Mouse (Mus musculus) hindbrain, embryonic 13.5 days (tissue): Measurements from ENCODE around the gene Dhdh. TPM values are rescaled to one million over a fixed set of nuclear protein-coding genes. Genes with fewer than 3 reads are reported as not detected.
"Not testable (repeated sequence)": the region's sequence is repeated elsewhere in the genome, so short reads cannot be mapped to it uniquely, and the experiment has no call there.

Experiments
- ATAC-seq: fragments of 200-750 bp; cut with Nextera tagmentation; 2 replicates; pipeline ENCODE4 v1.8.0; 2017; ENCODE audit warnings: moderate TSS enrichment; ENCODE audit not compliant: low FRiP score
- H3K27ac ChIP-seq: fragments of 300-500 bp; sonication (generic); 2 replicates; pipeline ENCODE4 v1.5.1; 2015; ENCODE audit warnings: inconsistent platforms, mild to moderate bottlenecking, moderate library complexity
- H3K27me3 ChIP-seq: fragments of 300-500 bp; sonication (generic); 2 replicates; pipeline ENCODE4 v1.6.1; 2015; ENCODE audit warnings: mild to moderate bottlenecking, inconsistent platforms
- H3K36me3 ChIP-seq: fragments of 300-500 bp; sonication (generic); 2 replicates; pipeline ENCODE4 v1.6.1; 2015; ENCODE audit warnings: mild to moderate bottlenecking, inconsistent platforms
- H3K4me1 ChIP-seq: fragments of 300-500 bp; sonication (generic); replicated peaks from 2 replicates; pipeline ENCODE4 v1.6.1; 2015; ENCODE audit warnings: inconsistent platforms
- H3K4me2 ChIP-seq: fragments of 300-500 bp; sonication (generic); 2 replicates; pipeline ENCODE4 v1.6.1; 2015; ENCODE audit warnings: inconsistent platforms, mild to moderate bottlenecking, moderate library complexity
- H3K4me3 ChIP-seq: fragments of 300-500 bp; sonication (generic); 2 replicates; pipeline ENCODE4 v1.5.1; 2015; ENCODE audit warnings: mild to moderate bottlenecking, inconsistent platforms
- H3K9ac ChIP-seq: fragments of 300-500 bp; sonication (generic); 2 replicates; pipeline ENCODE4 v1.6.1; 2015; ENCODE audit warnings: mild to moderate bottlenecking, inconsistent platforms
- H3K9me3 ChIP-seq: fragments of 300-500 bp; sonication (generic); 2 replicates; pipeline ENCODE4 v1.6.1; 2016; ENCODE audit warnings: inconsistent platforms
- WGBS: fragments of 180-500 bp; shearing (Covaris S2); methylation state at CpG from one replicate; pipeline ENCODE4 v1.1.7; 2015; 5-methylcytosine and 5-hydroxymethylcytosine counted together
- polyA plus RNA-seq: library from polyadenylated mRNA; unstranded; fragments of >200 nt; fragmentation: Nextera tagmentation; extraction: Ambion mirVana; gene quantifications from 2 replicates; pipeline ENCODE4 v1.2.1, GENCODE M21; 2015

The Dhdh gene
- polyA plus RNA-seq, 1 experiment from 2014 or later: 3.4 TPM

DNA sequence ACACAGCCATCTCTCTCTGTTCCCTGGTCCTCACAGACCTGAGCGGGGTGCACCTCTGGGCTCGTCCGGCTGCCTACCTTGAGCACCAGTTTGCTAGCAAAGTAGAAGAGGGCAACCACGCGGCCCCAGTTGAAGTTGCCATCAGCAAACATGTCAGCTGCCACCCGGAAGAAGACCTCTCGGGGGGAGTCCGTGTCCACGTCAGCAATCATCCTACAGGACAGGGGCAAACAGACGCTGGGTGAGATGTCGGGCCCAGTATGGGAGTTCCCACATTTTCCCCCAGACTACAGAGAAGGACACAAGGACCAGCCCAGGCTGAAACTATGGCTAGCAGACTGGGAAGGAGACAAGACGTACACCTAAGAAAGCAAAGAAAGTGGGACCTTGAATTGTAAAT, 23.5 kb downstream of the Dhdh start:
- 0 out of 2 replicates have a peak overlapping the region, but pooled peaks have one; percentile 98 for H3K9ac ChIP-seq
- no peak for ATAC-seq

GRCm38 (mm10) chr7:45463987-45464778, 24.4 kb downstream of the Dhdh start:
- Histone ChIP-seq H3K36me3 (peaks cover 33% of the 10 kb centered on the region), H3K9me3 (no peaks in the 10 kb centered on the region), H3K4me2 (no peak overlapping the region), H3K9ac (no peak overlapping the region), H3K4me3 (no peak overlapping the region), H3K27ac (no peak overlapping the region), H3K27me3 (no peaks in the 10 kb centered on the region), H3K4me1 (peaks cover 45% of the 10 kb centered on the region)
- 97% methylated on average over 7 of the region's 7 CpGs for WGBS
- ATAC-seq: no peak

More for the DNA sequence above, 23.5 kb downstream of the Dhdh start:
- Histone ChIP-seq H3K4me2 (peak overlapping the region; percentile 96; the same call in 1 of the 2 replicates), H3K9me3 (no peaks in the 10 kb centered on the region), H3K27me3 (no peaks in the 10 kb centered on the region), H3K4me3 (0 out of 2 replicates have a peak overlapping the region, but pooled peaks have one; percentile 78), H3K4me1 (peaks cover 43% of the 10 kb centered on the region), H3K27ac (no peak overlapping the region), H3K36me3 (peaks cover 33% of the 10 kb centered on the region)
- WGBS: 95% methylated on average over 12 of the region's 12 CpGs

DNA sequence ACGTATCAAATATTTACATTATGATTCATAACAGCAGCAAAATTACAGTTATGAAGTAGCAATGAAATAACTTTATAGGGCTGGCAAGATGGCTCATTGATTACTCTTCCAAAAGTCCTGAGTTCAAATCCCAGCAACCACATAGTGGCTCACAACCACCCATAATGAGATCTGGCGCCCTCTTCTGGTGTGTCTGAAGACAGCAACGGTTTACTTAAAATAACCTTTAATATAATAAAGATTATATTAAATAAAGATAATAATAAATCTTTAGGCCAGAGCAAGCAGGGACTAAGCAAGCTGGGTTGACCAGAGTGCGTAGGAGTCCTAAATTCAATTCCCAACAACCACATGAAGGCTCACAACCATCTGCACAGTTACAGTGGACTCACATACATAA, 25.7 kb downstream of the Dhdh start:
- Histone ChIP-seq H3K36me3 (peaks cover 38% of the 10 kb centered on the region), H3K4me1 (peaks cover 51% of the 10 kb centered on the region)
- 74% methylated on average over 4 of the region's 4 CpGs for WGBS
- not testable (repeated sequence) for H3K4me2 ChIP-seq, H3K9me3 ChIP-seq, H3K4me3 ChIP-seq, ATAC-seq, H3K27me3 ChIP-seq, H3K27ac ChIP-seq, H3K9ac ChIP-seq

DNA sequence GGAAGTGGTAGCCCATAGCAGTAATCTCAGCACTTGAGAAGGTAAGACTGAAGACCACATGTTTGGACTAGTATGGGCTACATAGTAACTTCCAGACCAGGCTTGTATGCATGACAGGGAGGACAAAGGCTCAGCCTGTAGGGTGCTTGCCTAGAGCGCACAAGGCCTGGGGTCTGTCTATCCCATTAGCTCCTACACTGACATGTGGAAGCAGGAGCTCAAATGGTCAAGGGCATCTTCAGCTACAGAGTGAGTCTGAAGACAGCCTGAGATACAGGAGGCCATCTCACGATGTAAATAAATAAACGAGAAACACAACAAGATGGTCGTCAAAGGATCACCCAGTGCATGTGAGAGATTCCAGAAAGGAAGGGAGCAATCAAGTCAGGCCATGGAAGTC, 26.3 kb downstream of the Dhdh start:
- peaks cover 44% of the 10 kb centered on the region for H3K36me3 ChIP-seq
- H3K27ac ChIP-seq: no peak overlapping the region
- H3K4me2 ChIP-seq: no peak overlapping the region
- 91% methylated on average over 4 of the region's 4 CpGs for WGBS
- H3K9me3 ChIP-seq: no peaks in the 10 kb centered on the region
- no peak overlapping the region for H3K9ac ChIP-seq
- H3K27me3 ChIP-seq: no peaks in the 10 kb centered on the region
- ATAC-seq: no peak
- no peak overlapping the region for H3K4me3 ChIP-seq
- peaks cover 56% of the 10 kb centered on the region for H3K4me1 ChIP-seq

DNA sequence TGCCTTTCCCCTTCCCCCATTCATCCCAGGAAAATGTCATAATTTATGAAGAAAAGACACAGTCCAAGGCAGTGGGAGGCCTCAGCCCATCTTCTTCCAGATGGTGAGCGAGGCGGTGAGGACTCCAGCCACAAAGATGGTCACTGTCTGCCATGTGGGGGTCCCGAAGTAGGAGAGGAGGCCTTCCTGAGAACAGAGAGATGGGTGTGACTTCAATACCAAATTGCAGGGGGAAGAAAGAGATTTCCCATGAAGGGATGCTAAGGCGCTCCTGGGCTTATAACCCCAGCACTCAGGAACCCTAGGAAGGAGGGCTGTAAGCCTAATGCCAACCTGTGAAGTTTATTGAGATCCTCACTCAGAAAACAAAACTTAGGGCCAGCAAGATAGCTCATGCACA, 26.8 kb downstream of the Dhdh start:
- Histone ChIP-seq H3K27me3 (no peaks in the 10 kb centered on the region), H3K27ac (peak overlapping the region; percentile 90), H3K9me3 (no peaks in the 10 kb centered on the region), H3K4me3 (no peak overlapping the region), H3K4me1 (peaks cover 58% of the 10 kb centered on the region), H3K4me2 (no peak overlapping the region), H3K9ac (0 out of 2 replicates have a peak overlapping the region, but pooled peaks have one; percentile 1), H3K36me3 (peaks cover 49% of the 10 kb centered on the region)
- ATAC-seq: no peak
- WGBS: 92% methylated on average over 4 of the region's 4 CpGs

- Histone ChIP-seq H3K4me3 (no peak overlapping the region), H3K27me3 (no peaks in the 10 kb centered on the region), H3K4me1 (peaks cover 61% of the 10 kb centered on the region), H3K36me3 (peaks cover 54% of the 10 kb centered on the region), H3K9ac (0 out of 2 replicates have a peak overlapping the region, but pooled peaks have one; percentile 1), H3K27ac (peak overlapping the region; percentile 90), H3K9me3 (no peaks in the 10 kb centered on the region), H3K4me2 (peak overlapping the region; percentile 57; the same call in 1 of the 2 replicates)
- 40% methylated on average over 5 of the region's 5 CpGs for WGBS
- no peak for ATAC-seq
Observed at GRCm38 (mm10) chr7:45461326-45461725, 27.3 kb downstream of the Dhdh start.

GRCm38 (mm10) chr7:45460860-45461314, 27.7 kb downstream of the Dhdh start:
- Histone ChIP-seq H3K36me3 (peaks cover 58% of the 10 kb centered on the region), H3K27ac (peak overlapping the region; percentile 90), H3K27me3 (no peaks in the 10 kb centered on the region), H3K4me1 (peaks cover 57% of the 10 kb centered on the region), H3K9me3 (no peaks in the 10 kb centered on the region), H3K9ac (peak overlapping the region; percentile 62; the same call in 1 of the 2 replicates), H3K4me3 (peak overlapping the region; percentile 86; the same call in 1 of the 2 replicates), H3K4me2 (peak overlapping the region; percentile 57)
- WGBS: 27% methylated on average over 13 of the region's 13 CpGs
- no peak for ATAC-seq

- Histone ChIP-seq H3K4me2 (peak overlapping the region; percentile 57), H3K36me3 (peaks cover 59% of the 10 kb centered on the region), H3K9ac (peak overlapping the region; percentile 62), H3K4me3 (peak overlapping the region; percentile 86), H3K4me1 (peaks cover 52% of the 10 kb centered on the region), H3K27ac (peak overlapping the region; percentile 90), H3K27me3 (no peaks in the 10 kb centered on the region), H3K9me3 (no peaks in the 10 kb centered on the region)
- 76% methylated on average over 7 of the region's 7 CpGs for WGBS
- no peak for ATAC-seq
Observed at GRCm38 (mm10) chr7:45460377-45460776, 28.2 kb downstream of the Dhdh start.

- peak; percentile 96 for ATAC-seq
- Histone ChIP-seq H3K36me3 (peaks cover 59% of the 10 kb centered on the region), H3K4me3 (peak within 1 kb of the TSS; percentile 86), H3K4me1 (peaks cover 45% of the 10 kb centered on the region), H3K9ac (peak within 1 kb of the TSS; percentile 95), H3K4me2 (peak within 1 kb of the TSS; percentile 98), H3K27ac (peak within 1 kb of the TSS; percentile 97)
- under 1% methylated on average over 26 of the region's 37 CpGs for WGBS
- not testable (repeated sequence) for H3K9me3 ChIP-seq, H3K27me3 ChIP-seq
Observed at GRCm38 (mm10) chr7:45459564-45460140, 29.0 kb downstream of the Dhdh start, which contains the start of gene Ftl1. TSS of gene Ftl1 (minus strand) at chr7:45459884.

DNA sequence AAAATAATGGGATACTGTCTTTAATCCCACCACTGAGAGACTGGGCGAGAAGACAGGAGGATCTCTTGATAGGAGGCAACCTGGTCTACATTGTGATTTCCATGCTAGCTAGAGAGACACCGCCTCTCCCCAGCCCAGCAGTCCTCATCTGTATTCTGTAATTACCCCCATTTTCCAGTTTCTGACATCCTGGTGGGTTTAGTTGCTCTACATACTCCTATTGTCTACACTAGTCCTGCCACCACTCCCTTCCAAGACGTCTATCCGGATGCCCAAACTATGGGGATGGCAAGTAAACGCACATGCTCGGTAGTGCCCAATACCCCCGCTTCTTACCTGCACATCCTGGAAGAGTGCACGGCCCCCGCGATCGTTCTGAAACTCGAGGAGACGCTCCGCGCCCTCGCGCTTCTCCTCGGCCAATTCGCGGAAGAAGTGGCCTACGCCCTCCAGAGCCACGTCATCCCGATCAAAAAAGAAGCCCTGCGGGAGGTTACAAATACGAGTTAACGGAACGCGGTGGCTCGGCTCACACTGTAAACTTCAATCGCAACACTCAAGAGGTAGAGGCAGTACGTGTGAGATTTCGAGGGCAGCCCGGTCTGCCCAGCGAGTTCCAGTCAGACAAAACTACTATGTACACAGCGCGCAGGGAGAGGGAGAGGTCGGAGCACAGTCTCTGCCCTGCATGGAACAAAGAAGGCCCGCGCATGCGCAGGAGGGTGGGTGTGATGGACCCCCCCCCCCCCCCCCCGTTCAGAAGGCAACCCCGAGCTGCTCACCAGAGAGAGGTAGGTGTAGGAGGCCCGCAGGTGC, 29.6 kb downstream of the Dhdh start:
- Histone ChIP-seq H3K27ac (peak overlapping the region; percentile 97), H3K9ac (peak overlapping the region; percentile 95), H3K36me3 (peaks cover 60% of the 10 kb centered on the region), H3K4me3 (peak overlapping the region; percentile 86), H3K27me3 (no peaks in the 10 kb centered on the region), H3K9me3 (no peaks in the 10 kb centered on the region), H3K4me1 (peaks cover 40% of the 10 kb centered on the region), H3K4me2 (peak overlapping the region; percentile 98)
- ATAC-seq: peak; percentile 77
- WGBS: under 1% methylated on average over 41 of the region's 43 CpGs

DNA sequence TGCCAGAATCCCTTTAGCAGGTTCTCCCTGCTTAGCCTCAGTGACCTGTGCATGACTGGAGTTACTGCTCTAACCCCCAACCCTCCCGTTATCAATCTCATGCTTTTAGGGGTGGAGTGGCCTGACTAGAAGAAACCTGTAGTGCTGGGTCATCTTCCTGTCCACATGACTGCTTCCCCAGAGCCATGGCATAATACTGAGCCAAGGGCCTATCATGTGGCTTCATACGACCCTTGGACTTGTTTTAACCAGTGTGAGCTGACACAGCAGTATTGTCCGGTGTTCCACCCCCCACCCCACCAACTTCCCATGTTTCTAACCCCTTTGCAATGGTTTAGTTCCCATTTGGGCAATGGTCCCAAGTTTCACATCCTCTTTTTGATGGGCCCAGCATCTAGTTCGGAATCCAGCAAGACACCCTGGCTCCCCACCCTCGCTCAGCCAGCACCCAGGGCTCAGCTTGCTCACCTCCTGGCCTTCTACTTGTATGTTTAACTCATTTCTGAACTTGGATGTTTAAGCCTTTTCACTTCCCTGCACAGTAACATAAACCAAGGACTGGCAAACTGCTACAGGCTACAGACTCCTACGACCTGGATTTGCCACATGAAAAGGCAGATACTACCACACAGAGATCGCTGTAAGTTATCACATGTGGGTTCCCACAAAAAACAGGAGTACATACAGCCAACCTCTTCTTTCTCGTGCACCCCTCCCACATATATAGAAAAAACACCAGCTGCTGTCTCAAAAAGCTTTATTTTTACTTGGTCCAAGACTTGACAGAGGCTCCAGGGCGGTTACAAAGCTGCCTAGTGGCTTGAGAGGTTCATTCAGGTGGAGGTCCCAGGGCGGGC, 31.2 kb downstream of the Dhdh start:
- Histone ChIP-seq H3K27ac (peak overlapping the region; percentile 97), H3K4me2 (peak overlapping the region; percentile 98), H3K36me3 (peaks cover 54% of the 10 kb centered on the region), H3K9me3 (no peaks in the 10 kb centered on the region), H3K4me1 (peaks cover 40% of the 10 kb centered on the region), H3K4me3 (peak overlapping the region; percentile 86), H3K9ac (peak overlapping the region; percentile 95), H3K27me3 (no peaks in the 10 kb centered on the region)
- no peak for ATAC-seq
- WGBS: 71% methylated on average over 10 of the region's 10 CpGs
